Mouse (Mus musculus) inflammation-experienced regulatory T-cells (primary cell): ENCODE measurements around the gene Rbm6. TPM values are rescaled to one million over a fixed set of nuclear protein-coding genes. Genes with fewer than 3 reads are reported as not detected.

Experiments used
- polyA plus RNA-seq, 2 experiments: library from polyadenylated mRNA; unstranded; fragments of 100-300 nt; shearing (Covaris generic); gene quantifications; one replicate each; pipeline ENCODE4 v1.2.1; 2017

Gene Rbm6
- polyA plus RNA-seq: 100 to 1,000 TPM in 1 of 2 experiments, 10 to 100 TPM in 1; 94.7 to 118 TPM

DNA sequence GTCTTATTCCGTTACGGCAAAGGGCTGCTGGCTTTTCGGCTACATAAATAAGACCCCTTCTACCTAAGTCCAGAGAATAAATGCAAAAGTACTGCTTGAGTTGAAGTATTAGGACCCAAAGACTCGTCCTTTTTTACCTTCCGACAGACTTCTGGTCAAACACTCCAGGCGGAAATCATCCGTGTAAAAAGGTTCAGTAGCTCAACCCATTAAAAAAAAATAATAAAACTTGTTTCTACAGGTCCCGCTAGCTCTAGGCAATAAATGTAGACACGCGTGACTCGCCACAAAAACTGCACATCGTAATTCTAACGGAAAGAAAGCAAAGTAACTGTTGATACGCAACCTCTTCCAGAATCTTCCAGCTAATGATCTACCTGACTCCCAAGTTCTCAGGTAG is at the start of gene Rbm6:
Gene Rbm6 (minus strand): TSS at position 101 of the 400 bp plus-strand sequence.

DNA sequence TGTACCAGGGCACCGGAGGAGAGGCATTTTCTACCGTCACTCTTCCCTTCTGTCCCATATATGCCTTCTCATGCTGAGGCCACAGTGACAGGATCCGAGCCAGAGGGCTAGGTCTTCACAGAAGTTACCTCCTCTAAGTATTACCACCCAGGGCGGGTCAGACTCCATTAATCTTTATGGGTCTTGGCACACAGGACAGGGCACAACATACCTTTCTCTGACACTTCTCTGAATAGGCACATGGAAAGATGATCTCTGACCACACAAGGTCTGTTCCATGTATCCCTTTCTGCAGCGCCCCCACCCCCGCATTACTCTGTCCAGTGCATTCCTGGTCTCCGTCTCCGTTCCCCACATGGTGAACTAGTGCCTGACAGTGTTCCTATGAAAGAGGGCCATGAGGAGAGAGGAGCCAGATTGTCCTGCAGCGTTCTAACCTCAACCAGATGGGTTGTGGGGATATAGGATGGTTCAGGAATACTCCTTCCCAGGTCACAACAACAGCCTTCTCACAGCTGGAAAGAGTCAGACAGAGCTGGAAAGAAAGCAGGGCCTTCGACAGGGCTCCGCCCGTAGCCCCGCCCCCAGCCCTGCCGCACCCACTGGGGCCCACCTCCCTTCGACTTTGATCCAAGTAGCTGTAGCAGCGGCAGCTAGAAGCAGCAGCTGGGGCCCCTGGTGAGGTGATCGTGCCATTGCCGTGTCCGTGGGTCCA is 33.4 kb upstream of the Rbm6 start, which contains the start of gene Mst1r:
Gene Mst1r (plus strand): TSS at position 622 of the 715 bp plus-strand sequence.

DNA sequence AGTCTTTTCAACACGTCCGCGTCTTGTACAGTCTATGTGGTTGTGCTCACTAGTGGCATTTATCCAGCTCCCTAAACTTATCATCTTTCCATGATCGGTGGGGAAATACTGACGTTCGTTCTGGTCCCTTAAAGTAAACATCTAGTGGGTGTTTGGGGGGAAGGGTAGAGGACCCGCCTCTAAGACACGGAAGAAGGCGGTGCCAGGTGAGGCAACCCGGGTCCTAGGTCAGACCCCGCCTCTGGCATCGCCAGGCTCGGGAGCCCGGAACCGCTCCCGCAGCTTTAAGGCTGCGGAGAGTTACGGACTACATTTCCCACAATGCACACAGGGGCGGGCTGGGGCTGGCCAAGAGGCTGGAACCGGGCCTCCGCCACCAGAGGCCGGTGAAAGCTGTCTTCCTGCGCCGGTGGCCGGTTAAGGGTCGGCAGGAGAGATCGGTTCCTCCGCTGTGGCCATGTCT is 14.8 kb upstream of the Rbm6 start, which contains the start of gene Mon1a:
Gene Mon1a (plus strand): TSS at position 348 of the 463 bp plus-strand sequence.

DNA sequence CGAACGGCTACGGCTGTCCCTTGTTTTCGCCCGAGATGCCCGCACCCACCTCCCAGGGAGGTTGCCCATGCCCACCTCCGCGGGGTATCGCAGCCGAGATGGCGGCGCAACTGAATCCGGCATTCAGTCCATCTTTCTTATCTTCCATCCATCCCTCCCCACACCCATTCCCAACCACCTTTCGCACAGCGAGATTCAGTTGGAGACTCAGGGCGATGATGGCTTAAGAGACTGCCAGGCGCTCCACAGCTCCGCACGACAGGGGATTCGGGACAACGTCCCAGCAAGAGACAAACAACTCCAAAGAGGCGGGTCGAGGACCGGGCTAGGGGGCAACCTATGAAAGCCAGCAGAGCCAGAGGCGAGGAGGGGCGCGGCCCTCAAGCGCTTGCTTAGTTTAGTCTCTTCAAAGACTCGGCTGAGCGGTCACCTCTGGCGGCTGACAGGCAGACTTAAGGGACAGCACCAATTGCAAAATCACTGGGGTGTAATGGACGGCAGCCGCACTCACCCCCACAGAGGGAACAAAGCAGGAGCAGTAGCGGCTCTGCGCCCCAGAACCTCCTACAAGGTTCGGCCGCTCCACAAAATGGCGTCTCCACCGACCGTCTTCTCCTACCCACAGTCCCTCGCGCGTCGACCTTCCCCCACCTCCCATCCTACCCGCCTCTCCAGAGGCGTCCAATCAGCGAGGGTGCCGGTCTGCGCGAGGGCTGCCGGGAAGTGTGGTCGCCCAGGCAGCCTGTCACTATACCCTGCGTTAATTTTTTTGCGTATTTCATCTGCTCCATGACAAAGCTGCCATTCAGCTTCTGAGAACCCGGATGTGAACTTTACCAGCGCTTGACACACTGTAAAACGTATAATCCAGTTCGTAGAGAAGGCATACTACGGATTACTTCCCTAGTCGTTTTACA is 102.4 kb downstream of the Rbm6 start, which contains the start of gene Rbm5:
Gene Rbm5 (minus strand): TSS at position 623 of the 917 bp plus-strand sequence.

Other genes with a start within 250 kb of the Rbm6 start
- gene Gnai2, start 237.9 kb downstream of the Rbm6 start, polyA plus RNA-seq: 100 to 1,000 TPM; 723 to 774 TPM
- under 1 TPM in 1 of 2 experiments, not detected in 1; 0.98 TPM for gene Slc38a3, start 203.7 kb downstream of the Rbm6 start, polyA plus RNA-seq
- 1 to 10 TPM in 1 of 2 experiments, under 1 TPM in 1; 0.29 to 2.2 TPM for gene Gnat1, start 193.5 kb downstream of the Rbm6 start, polyA plus RNA-seq
- under 1 TPM; 0.12 TPM for gene Sema3f, start 162.8 kb downstream of the Rbm6 start, polyA plus RNA-seq
- gene Rbm5, start 102.2 kb downstream of the Rbm6 start, polyA plus RNA-seq: 100 to 1,000 TPM; 287 to 306 TPM
- gene Mon1a, start 14.9 kb upstream of the Rbm6 start, polyA plus RNA-seq: 10 to 100 TPM; 22.2 to 26.6 TPM
- 1 to 10 TPM in 1 of 2 experiments, under 1 TPM in 1; 0.17 to 3.5 TPM for gene Mst1r, start 33.6 kb upstream of the Rbm6 start, polyA plus RNA-seq
- not detected for gene Actl11, start 55.2 kb upstream of the Rbm6 start, polyA plus RNA-seq
- 1 to 10 TPM in 1 of 2 experiments, under 1 TPM in 1; 0.12 to 2.5 TPM for gene Camkv, start 62.4 kb upstream of the Rbm6 start, polyA plus RNA-seq
- 1 to 10 TPM; 3.8 to 8.5 TPM for gene Traip, start 76.9 kb upstream of the Rbm6 start, polyA plus RNA-seq
- gene Uba7, start 102.3 kb upstream of the Rbm6 start, polyA plus RNA-seq: 100 to 1,000 TPM; 252 to 291 TPM
- under 1 TPM in 1 of 2 experiments, not detected in 1; 0.14 TPM for gene Gm20661, start 109.8 kb upstream of the Rbm6 start, polyA plus RNA-seq
- 1 to 10 TPM in 1 of 2 experiments, under 1 TPM in 1; 0.25 to 1.5 TPM for gene Inka1, start 112.6 kb upstream of the Rbm6 start, polyA plus RNA-seq
- gene Cdhr4, start 119.3 kb upstream of the Rbm6 start, polyA plus RNA-seq: under 1 TPM; 0.06 to 0.82 TPM
- not detected for gene Gm20662, start 123.1 kb upstream of the Rbm6 start, polyA plus RNA-seq
- gene Ip6k1, start 129.3 kb upstream of the Rbm6 start, polyA plus RNA-seq: 100 to 1,000 TPM; 118 to 147 TPM
- gene Gmppb, start 176.0 kb upstream of the Rbm6 start, polyA plus RNA-seq: 10 to 100 TPM; 28.8 to 32.0 TPM
- 1 to 10 TPM in 1 of 2 experiments, under 1 TPM in 1; 0.91 to 3.9 TPM for gene Amigo3, start 179.9 kb upstream of the Rbm6 start, polyA plus RNA-seq
- gene Mst1, start 207.2 kb upstream of the Rbm6 start, polyA plus RNA-seq: 1 to 10 TPM; 2.0 to 3.1 TPM
- 100 to 1,000 TPM; 114 to 160 TPM for gene Rnf123, start 210.1 kb upstream of the Rbm6 start, polyA plus RNA-seq
- 100 to 1,000 TPM; 122 to 135 TPM for gene Apeh, start 221.4 kb upstream of the Rbm6 start, polyA plus RNA-seq